Mouse (Mus musculus): ENCODE results near the gene Klf4. TPM values are rescaled to one million over a fixed set of nuclear protein-coding genes. Genes with fewer than 3 reads are reported as not detected.

The Klf4 gene
- polyA plus RNA-seq, 2 experiments = 31.3 to 57.1 TPM

GRCm38 (mm10) chr4:55535012-55535411, 2.7 kb upstream of the Klf4 start:
- H3K4me1 ChIP-seq (ENCODE audit: control insufficient read depth, insufficient read depth, low read length) = peaks cover 14% of the 10 kb centered on the region
- no peaks in the 10 kb centered on the region for H3K27me3 ChIP-seq (ENCODE audit: control insufficient read depth, insufficient read depth, low read length)
- no peak overlapping the region for H3K4me2 ChIP-seq (replicated peaks; ENCODE audit: low read depth, low read length, severe bottlenecking)
- no peak overlapping the region for H3K4me3 ChIP-seq (replicated peaks; ENCODE audit: low read length)
- no peak overlapping the region for H3K27ac ChIP-seq (replicated peaks; ENCODE audit: low read depth, low read length)
- no peak for TF ChIP-seq POLR2A (IDR thresholded peaks at IDR 0.05; ENCODE audit: borderline replicate concordance, extremely low read depth, insufficient read depth, insufficient read length)
- no peak overlapping the region for H3K9ac ChIP-seq (ENCODE audit: low read depth, low read length, severe bottlenecking)
- DNase-seq (ENCODE audit: low spot score) (no peak), ATAC-seq (ENCODE audit: low FRiP score, low read depth) (no peak)
- H3K36me3 ChIP-seq (ENCODE audit: control insufficient read depth, insufficient read depth, low read length) = 0 out of 2 replicates have a peak, but pooled peaks cover 2% of the 10 kb centered on the region
- H3K9me3 ChIP-seq (ENCODE audit: control insufficient read depth, low read length) = no peaks in the 10 kb centered on the region

- DNase-seq (ENCODE audit: low spot score) (no peak), ATAC-seq (ENCODE audit: low FRiP score, low read depth) (no peak)
- Histone ChIP-seq H3K36me3 (ENCODE audit: control insufficient read depth, insufficient read depth, low read length) (0 out of 2 replicates have a peak, but pooled peaks cover 4% of the 10 kb centered on the region), H3K27me3 (ENCODE audit: control insufficient read depth, insufficient read depth, low read length) (no peaks in the 10 kb centered on the region), H3K27ac (replicated peaks; ENCODE audit: low read depth, low read length) (no peak overlapping the region), H3K4me2 (replicated peaks; ENCODE audit: low read depth, low read length, severe bottlenecking) (no peak overlapping the region), H3K4me3 (replicated peaks; ENCODE audit: low read length) (no peak overlapping the region), H3K9ac (ENCODE audit: low read depth, low read length, severe bottlenecking) (no peak overlapping the region), H3K9me3 (ENCODE audit: control insufficient read depth, low read length) (no peaks in the 10 kb centered on the region), H3K4me1 (ENCODE audit: control insufficient read depth, insufficient read depth, low read length) (peaks cover 17% of the 10 kb centered on the region)
- WGBS = 63% methylated on average over 4 of the region's 4 CpGs
- no peak for TF ChIP-seq POLR2A (IDR thresholded peaks at IDR 0.05; ENCODE audit: borderline replicate concordance, extremely low read depth, insufficient read depth, insufficient read length)
Observed at GRCm38 (mm10) chr4:55534510-55534909, 2.2 kb upstream of the Klf4 start.

GRCm38 (mm10) chr4:55533803-55534254, 1.6 kb upstream of the Klf4 start:
- Histone ChIP-seq H3K4me3 (replicated peaks; ENCODE audit: low read length) (peak overlapping the region; percentile 73), H3K9me3 (ENCODE audit: control insufficient read depth, low read length) (no peaks in the 10 kb centered on the region), H3K9ac (ENCODE audit: low read depth, low read length, severe bottlenecking) (peak overlapping the region; percentile 83), H3K36me3 (ENCODE audit: control insufficient read depth, insufficient read depth, low read length) (0 out of 2 replicates have a peak, but pooled peaks cover 4% of the 10 kb centered on the region), H3K4me2 (replicated peaks; ENCODE audit: low read depth, low read length, severe bottlenecking) (peak overlapping the region; percentile 85), H3K4me1 (ENCODE audit: control insufficient read depth, insufficient read depth, low read length) (peaks cover 17% of the 10 kb centered on the region), H3K27ac (replicated peaks; ENCODE audit: low read depth, low read length) (peak overlapping the region; percentile 59; the same call in 1 of the 2 replicates), H3K27me3 (ENCODE audit: control insufficient read depth, insufficient read depth, low read length) (no peaks in the 10 kb centered on the region)
- no peak for ATAC-seq (ENCODE audit: low FRiP score, low read depth)
- peak; percentile 61 for DNase-seq (ENCODE audit: low spot score)
- no peak for TF ChIP-seq POLR2A (IDR thresholded peaks at IDR 0.05; ENCODE audit: borderline replicate concordance, extremely low read depth, insufficient read depth, insufficient read length)
- WGBS = 2% methylated on average over 23 of the region's 23 CpGs

GRCm38 (mm10) chr4:55533196-55533802, 1.0 kb upstream of the Klf4 start:
- peak overlapping the region; percentile 73 for H3K4me3 ChIP-seq (replicated peaks; ENCODE audit: low read length)
- H3K27ac ChIP-seq (replicated peaks; ENCODE audit: low read depth, low read length) = peak overlapping the region; percentile 96
- H3K27me3 ChIP-seq (ENCODE audit: control insufficient read depth, insufficient read depth, low read length) = no peaks in the 10 kb centered on the region
- 0 out of 2 replicates have a peak, but pooled peaks have one; percentile 1 for TF ChIP-seq POLR2A (IDR thresholded peaks at IDR 0.05; ENCODE audit: borderline replicate concordance, extremely low read depth, insufficient read depth, insufficient read length)
- peaks cover 17% of the 10 kb centered on the region for H3K4me1 ChIP-seq (ENCODE audit: control insufficient read depth, insufficient read depth, low read length)
- DNase-seq (ENCODE audit: low spot score) = no peak
- no peak for ATAC-seq (ENCODE audit: low FRiP score, low read depth)
- H3K9ac ChIP-seq (ENCODE audit: low read depth, low read length, severe bottlenecking) = peak overlapping the region; percentile 83
- H3K9me3 ChIP-seq (ENCODE audit: control insufficient read depth, low read length) = no peaks in the 10 kb centered on the region
- 0 out of 2 replicates have a peak, but pooled peaks cover 4% of the 10 kb centered on the region for H3K36me3 ChIP-seq (ENCODE audit: control insufficient read depth, insufficient read depth, low read length)
- peak overlapping the region; percentile 85 for H3K4me2 ChIP-seq (replicated peaks; ENCODE audit: low read depth, low read length, severe bottlenecking)
- whole genome bisulfite sequencing = under 1% methylated on average over 21 of the region's 21 CpGs

GRCm38 (mm10) chr4:55531856-55532406, 335 bp downstream of the Klf4 start:
- H3K4me1 ChIP-seq (ENCODE audit: control insufficient read depth, insufficient read depth, low read length) = peaks cover 21% of the 10 kb centered on the region
- H3K4me3 ChIP-seq (replicated peaks; ENCODE audit: low read length) = peak overlapping the region; percentile 73
- peaks cover 8% of the 10 kb centered on the region for H3K36me3 ChIP-seq (ENCODE audit: control insufficient read depth, insufficient read depth, low read length)
- H3K4me2 ChIP-seq (replicated peaks; ENCODE audit: low read depth, low read length, severe bottlenecking) = peak overlapping the region; percentile 81
- peak overlapping the region; percentile 83 for H3K9ac ChIP-seq (ENCODE audit: low read depth, low read length, severe bottlenecking)
- peak overlapping the region; percentile 67 for H3K27ac ChIP-seq (replicated peaks; ENCODE audit: low read depth, low read length)
- no peaks in the 10 kb centered on the region for H3K9me3 ChIP-seq (ENCODE audit: control insufficient read depth, low read length)
- ATAC-seq (ENCODE audit: low FRiP score, low read depth) (no peak; the same call in 1 of the 2 replicates), DNase-seq (ENCODE audit: low spot score) (no peak)
- H3K27me3 ChIP-seq (ENCODE audit: control insufficient read depth, insufficient read depth, low read length) = no peaks in the 10 kb centered on the region
- WGBS = under 1% methylated on average over 20 of the region's 42 CpGs
- TF ChIP-seq POLR2A (IDR thresholded peaks at IDR 0.05; ENCODE audit: borderline replicate concordance, extremely low read depth, insufficient read depth, insufficient read length) = no peak
